Mouse (Mus musculus): ENCODE results near the gene Ear6. TPM values are rescaled to one million over a fixed set of nuclear protein-coding genes. Genes with fewer than 3 reads are reported as not detected.

The Ear6 gene
- polyA plus RNA-seq, 1 experiment from 2014 or later = not detected

GRCm38 (mm10) chr14:51877517-51877916 lies 24.0 kb downstream of the Ear6 start:
- Histone ChIP-seq H3K9ac (replicated peaks) (no peak overlapping the region), H3K4me1 (no peaks in the 10 kb centered on the region), H3K4me2 (replicated peaks) (no peak overlapping the region), H3K36me3 (no peaks in the 10 kb centered on the region), H3K27me3 (no peaks in the 10 kb centered on the region), H3K9me3 (no peaks in the 10 kb centered on the region), H3K4me3 (no peak overlapping the region), H3K27ac (replicated peaks) (no peak overlapping the region)
- 80% methylated on average over 3 of the region's 3 CpGs for WGBS
- ATAC-seq (replicated peaks) = no peak

- peaks cover 24% of the 10 kb centered on the region for H3K4me1 ChIP-seq
- 0 out of 2 replicates have a peak overlapping the region, but pooled peaks have one; percentile 35 for H3K9ac ChIP-seq (replicated peaks)
- peak overlapping the region; percentile 72 for H3K4me2 ChIP-seq (replicated peaks)
- H3K4me3 ChIP-seq = peak overlapping the region; percentile 58
- H3K9me3 ChIP-seq = no peaks in the 10 kb centered on the region
- H3K27ac ChIP-seq (replicated peaks) = peak overlapping the region; percentile 77
- 0% methylated on average over 4 of the region's 4 CpGs for WGBS
- H3K36me3 ChIP-seq = peaks cover 19% of the 10 kb centered on the region
- no peaks in the 10 kb centered on the region for H3K27me3 ChIP-seq
- peak; percentile 39 for ATAC-seq (replicated peaks)
Observed at GRCm38 (mm10) chr14:51883527-51884030, 30.1 kb downstream of the Ear6 start.

GRCm38 (mm10) chr14:51884031-51884544 lies 30.6 kb downstream of the Ear6 start:
- Histone ChIP-seq H3K27ac (replicated peaks) (peak overlapping the region; percentile 77), H3K36me3 (peaks cover 24% of the 10 kb centered on the region), H3K27me3 (no peaks in the 10 kb centered on the region), H3K4me3 (peak overlapping the region; percentile 58), H3K9ac (replicated peaks) (peak overlapping the region; percentile 35), H3K4me2 (replicated peaks) (peak overlapping the region; percentile 72), H3K4me1 (peaks cover 24% of the 10 kb centered on the region), H3K9me3 (no peaks in the 10 kb centered on the region)
- WGBS = 1% methylated on average over 14 of the region's 14 CpGs
- peak; percentile 51 for ATAC-seq (replicated peaks)

GRCm38 (mm10) chr14:51884598-51885331 lies 31.3 kb downstream of the Ear6 start, which contains the start of gene Mettl17:
Gene Mettl17 (plus strand): TSS chr14:51884842.
- H3K4me2 ChIP-seq (replicated peaks) = peak within 1 kb of the TSS; percentile 72
- no peaks in the 10 kb centered on the region for H3K27me3 ChIP-seq
- H3K4me3 ChIP-seq = peak within 1 kb of the TSS; percentile 58
- no peaks in the 10 kb centered on the region for H3K9me3 ChIP-seq
- H3K4me1 ChIP-seq = peaks cover 24% of the 10 kb centered on the region
- under 1% methylated on average over 43 of the region's 43 CpGs for WGBS
- peak within 1 kb of the TSS; percentile 77 for H3K27ac ChIP-seq (replicated peaks)
- H3K36me3 ChIP-seq = peaks cover 31% of the 10 kb centered on the region
- H3K9ac ChIP-seq (replicated peaks) = peak within 1 kb of the TSS; percentile 69
- ATAC-seq (replicated peaks) = peak; percentile 99

- peak overlapping the region; percentile 58 for H3K4me3 ChIP-seq
- WGBS = 46% methylated on average over 6 of the region's 6 CpGs
- H3K27me3 ChIP-seq = no peaks in the 10 kb centered on the region
- peaks cover 24% of the 10 kb centered on the region for H3K4me1 ChIP-seq
- no peak overlapping the region for H3K27ac ChIP-seq (replicated peaks)
- H3K36me3 ChIP-seq = peaks cover 44% of the 10 kb centered on the region
- H3K9ac ChIP-seq (replicated peaks) = peak overlapping the region; percentile 69; the same call in 1 of the 2 replicates
- no peaks in the 10 kb centered on the region for H3K9me3 ChIP-seq
- ATAC-seq (replicated peaks) = no peak
- H3K4me2 ChIP-seq (replicated peaks) = peak overlapping the region; percentile 72
Observed at GRCm38 (mm10) chr14:51886051-51886450, 32.6 kb downstream of the Ear6 start.

GRCm38 (mm10) chr14:51889833-51890232 lies 36.3 kb downstream of the Ear6 start:
- Histone ChIP-seq H3K9me3 (no peaks in the 10 kb centered on the region), H3K4me1 (peaks cover 21% of the 10 kb centered on the region), H3K27me3 (no peaks in the 10 kb centered on the region), H3K36me3 (peaks cover 63% of the 10 kb centered on the region), H3K4me3 (no peak overlapping the region), H3K9ac (replicated peaks) (0 out of 2 replicates have a peak overlapping the region, but pooled peaks have one; percentile 7), H3K27ac (replicated peaks) (no peak overlapping the region), H3K4me2 (replicated peaks) (no peak overlapping the region)
- WGBS = 89% methylated on average over 6 of the region's 6 CpGs
- ATAC-seq (replicated peaks) = no peak

GRCm38 (mm10) chr14:51892191-51892939 lies 38.9 kb downstream of the Ear6 start, which contains the start of gene Slc39a2:
Gene Slc39a2 (plus strand): TSS chr14:51892889.
- peaks cover 60% of the 10 kb centered on the region for H3K36me3 ChIP-seq
- no peaks in the 10 kb centered on the region for H3K27me3 ChIP-seq
- H3K27ac ChIP-seq (replicated peaks) = no peak within 1 kb of the TSS
- no peak within 1 kb of the TSS for H3K9ac ChIP-seq (replicated peaks)
- no peak within 1 kb of the TSS for H3K4me2 ChIP-seq (replicated peaks)
- WGBS = 94% methylated on average over 9 of the region's 9 CpGs
- no peak for ATAC-seq (replicated peaks)
- no peak within 1 kb of the TSS for H3K4me3 ChIP-seq
- no peaks in the 10 kb centered on the region for H3K9me3 ChIP-seq
- H3K4me1 ChIP-seq = no peaks in the 10 kb centered on the region

- H3K27ac ChIP-seq (replicated peaks) = no peak overlapping the region
- ATAC-seq (replicated peaks) = no peak
- H3K36me3 ChIP-seq = peaks cover 53% of the 10 kb centered on the region
- no peak overlapping the region for H3K4me3 ChIP-seq
- H3K4me1 ChIP-seq = no peaks in the 10 kb centered on the region
- H3K4me2 ChIP-seq (replicated peaks) = no peak overlapping the region
- H3K9ac ChIP-seq (replicated peaks) = no peak overlapping the region
- no peaks in the 10 kb centered on the region for H3K9me3 ChIP-seq
- no peaks in the 10 kb centered on the region for H3K27me3 ChIP-seq
- 27% methylated on average over 10 of the region's 10 CpGs for WGBS
Observed at GRCm38 (mm10) chr14:51893094-51893794, 39.7 kb downstream of the Ear6 start.

- Histone ChIP-seq H3K36me3 (peaks cover 47% of the 10 kb centered on the region), H3K9ac (replicated peaks) (no peak overlapping the region), H3K4me1 (no peaks in the 10 kb centered on the region), H3K4me2 (replicated peaks) (no peak overlapping the region), H3K27me3 (no peaks in the 10 kb centered on the region), H3K27ac (replicated peaks) (no peak overlapping the region), H3K9me3 (no peaks in the 10 kb centered on the region), H3K4me3 (no peak overlapping the region)
- 72% methylated on average over 3 of the region's 3 CpGs for WGBS
- no peak for ATAC-seq (replicated peaks)
Observed at GRCm38 (mm10) chr14:51893809-51894208, 40.3 kb downstream of the Ear6 start.

GRCm38 (mm10) chr14:51895071-51895470 lies 41.6 kb downstream of the Ear6 start:
- no peaks in the 10 kb centered on the region for H3K4me1 ChIP-seq
- ATAC-seq (replicated peaks) = no peak
- peaks cover 35% of the 10 kb centered on the region for H3K36me3 ChIP-seq
- no peak overlapping the region for H3K9ac ChIP-seq (replicated peaks)
- no peaks in the 10 kb centered on the region for H3K9me3 ChIP-seq
- no peak overlapping the region for H3K4me3 ChIP-seq
- 83% methylated on average over 14 of the region's 14 CpGs for WGBS
- no peak overlapping the region for H3K27ac ChIP-seq (replicated peaks)
- no peaks in the 10 kb centered on the region for H3K27me3 ChIP-seq
- H3K4me2 ChIP-seq (replicated peaks) = no peak overlapping the region

GRCm38 (mm10) chr14:51896019-51896418 lies 42.5 kb downstream of the Ear6 start:
- H3K27me3 ChIP-seq = no peaks in the 10 kb centered on the region
- WGBS = 86% methylated on average over 6 of the region's 6 CpGs
- ATAC-seq (replicated peaks) = no peak
- H3K9ac ChIP-seq (replicated peaks) = no peak overlapping the region
- H3K9me3 ChIP-seq = no peaks in the 10 kb centered on the region
- H3K4me3 ChIP-seq = no peak overlapping the region
- H3K27ac ChIP-seq (replicated peaks) = no peak overlapping the region
- H3K36me3 ChIP-seq = peaks cover 25% of the 10 kb centered on the region
- H3K4me1 ChIP-seq = no peaks in the 10 kb centered on the region
- H3K4me2 ChIP-seq (replicated peaks) = no peak overlapping the region
